Mouse (Mus musculus): ENCODE results near the gene 3110082I17Rik.

DNA sequence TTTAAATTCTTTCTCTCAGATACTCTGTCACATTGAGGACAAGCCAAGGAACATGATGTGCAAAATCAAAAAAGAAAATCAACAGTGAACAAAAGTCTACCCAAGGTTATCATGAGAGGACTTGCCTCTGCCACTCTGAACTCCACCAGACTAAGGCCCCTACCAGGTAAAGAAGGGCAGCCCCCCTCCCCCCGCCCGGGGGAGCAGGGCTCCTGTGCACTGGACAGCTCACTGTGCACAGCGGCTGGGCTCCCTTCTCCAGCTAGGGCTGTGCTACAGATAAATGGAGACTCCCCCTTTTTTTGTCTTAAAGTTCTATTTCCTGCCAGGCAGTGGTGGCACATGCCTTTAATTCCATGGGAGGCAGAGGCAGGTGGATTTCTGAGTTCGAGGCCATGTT, 22.6 kb downstream of the 3110082I17Rik start:
- TF ChIP-seq CTCF (IDR thresholded peaks at IDR 0.05; ENCODE audit: low read depth) (no peak), EP300 (IDR thresholded peaks at IDR 0.05; ENCODE audit: low read depth) (no peak)

Measured in liver, embryonic 14.5 days (tissue).